Mouse (Mus musculus): ENCODE data around the gene Nrp1. TPM values are rescaled to one million over a fixed set of nuclear protein-coding genes. Genes with fewer than 3 reads are reported as not detected.

The Nrp1 gene
- polyA plus RNA-seq, 1 experiment from 2014 or later, result 138 TPM

- H3K9ac ChIP-seq, result no peak overlapping the region
- WGBS, result 79% methylated on average over 3 of the region's 3 CpGs
Observed at GRCm38 (mm10) chr8:128516846-128517446, 158.5 kb downstream of the Nrp1 start.

DNA sequence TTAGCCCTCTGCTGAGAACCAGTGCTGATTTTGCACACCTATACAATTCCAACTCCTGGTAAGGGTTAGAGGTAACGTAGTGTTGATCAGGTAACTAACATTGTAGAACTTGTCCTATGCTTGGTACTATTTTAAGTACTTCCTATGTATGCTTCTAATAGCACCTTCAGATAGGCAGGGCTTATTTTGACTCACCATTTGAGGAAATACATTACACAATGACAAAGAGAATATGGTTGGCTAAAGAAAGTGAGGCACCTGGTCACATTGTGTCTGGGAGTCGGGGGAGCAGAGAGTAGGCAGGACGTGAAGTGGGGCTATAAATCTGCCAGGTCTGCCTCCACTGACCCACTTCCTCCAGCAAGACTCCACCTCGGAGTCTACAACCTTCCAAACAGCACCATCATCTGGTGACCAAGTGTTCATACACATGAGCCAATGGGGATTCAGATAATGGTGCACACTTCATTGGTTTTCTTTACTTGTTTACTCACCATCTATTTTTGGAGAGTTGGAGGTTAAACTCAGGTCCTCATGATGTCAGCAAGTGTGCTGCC, 159.2 kb downstream of the Nrp1 start:
- WGBS, result 65% methylated on average over 4 of the region's 4 CpGs
- no peak overlapping the region for H3K27ac ChIP-seq
- no peak overlapping the region for H3K4me2 ChIP-seq
- no peaks in the 10 kb centered on the region for H3K27me3 ChIP-seq
- H3K36me3 ChIP-seq, result no peaks in the 10 kb centered on the region
- no peak for ATAC-seq (replicated peaks; ENCODE audit: insufficient number of reproducible peaks, insufficient read depth, low FRiP score, low read depth)
- H3K9ac ChIP-seq, result no peak overlapping the region
- no peaks in the 10 kb centered on the region for H3K9me3 ChIP-seq (replicated peaks)
- H3K4me1 ChIP-seq (replicated peaks), result peaks cover 5% of the 10 kb centered on the region; the same call in 1 of the 2 replicates
- H3K4me3 ChIP-seq, result no peak overlapping the region

More at GRCm38 (mm10) chr8:128516846-128517446, 158.5 kb downstream of the Nrp1 start:
- Histone ChIP-seq H3K27ac (no peak overlapping the region), H3K36me3 (no peaks in the 10 kb centered on the region), H3K4me1 (replicated peaks) (peaks cover 5% of the 10 kb centered on the region; the same call in 1 of the 2 replicates), H3K9me3 (replicated peaks) (no peaks in the 10 kb centered on the region), H3K4me2 (no peak overlapping the region), H3K27me3 (no peaks in the 10 kb centered on the region), H3K4me3 (no peak overlapping the region)
- no peak for ATAC-seq (replicated peaks; ENCODE audit: insufficient number of reproducible peaks, insufficient read depth, low FRiP score, low read depth)

DNA sequence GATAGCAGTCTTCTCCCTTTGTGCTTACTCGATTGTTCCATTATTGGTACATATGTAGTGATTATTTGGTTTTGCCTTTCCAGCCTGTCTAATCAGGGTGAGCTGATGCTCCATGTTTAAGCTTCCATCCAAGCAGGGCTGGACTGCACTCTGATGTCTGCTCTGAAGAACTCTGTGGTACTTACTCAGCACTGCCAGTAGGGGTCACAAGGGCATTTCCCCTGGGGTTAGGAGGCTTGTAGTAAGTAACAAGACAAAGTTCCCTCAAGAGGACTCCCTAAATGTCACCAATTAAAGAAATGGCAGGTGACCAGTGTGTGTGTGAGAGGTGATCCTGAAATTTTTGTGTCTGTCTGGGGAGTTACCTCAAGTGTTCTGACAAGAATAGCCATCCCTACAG, 161.0 kb downstream of the Nrp1 start:
- no peak overlapping the region for H3K27ac ChIP-seq
- H3K4me3 ChIP-seq, result no peak overlapping the region
- H3K4me1 ChIP-seq (replicated peaks), result peaks cover 5% of the 10 kb centered on the region; the same call in 1 of the 2 replicates
- 69% methylated on average over 1 of the region's 1 CpGs for WGBS
- ATAC-seq (replicated peaks; ENCODE audit: insufficient number of reproducible peaks, insufficient read depth, low FRiP score, low read depth), result no peak
- no peaks in the 10 kb centered on the region for H3K36me3 ChIP-seq
- H3K9ac ChIP-seq, result no peak overlapping the region
- H3K27me3 ChIP-seq, result no peaks in the 10 kb centered on the region
- H3K9me3 ChIP-seq (replicated peaks), result no peaks in the 10 kb centered on the region
- H3K4me2 ChIP-seq, result no peak overlapping the region

DNA sequence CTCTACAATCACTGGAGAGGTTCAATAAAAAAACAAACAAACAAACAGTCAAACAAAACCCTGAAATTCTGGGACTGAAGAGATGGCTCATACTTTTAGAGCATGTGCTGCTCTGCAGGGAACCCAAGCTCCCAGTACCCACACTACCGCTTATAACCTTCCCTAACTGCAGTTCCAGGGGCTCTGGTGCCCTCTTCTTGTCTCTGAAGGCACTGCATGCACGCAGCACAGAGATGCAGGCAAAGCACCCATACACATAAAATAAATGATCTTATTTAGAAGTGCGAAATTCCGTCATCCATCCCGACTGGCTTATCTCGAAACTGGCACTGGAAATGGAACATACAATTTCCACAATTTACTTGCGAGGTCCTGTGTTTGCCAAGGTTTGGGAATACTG, 165.4 kb downstream of the Nrp1 start:
- no peak overlapping the region for H3K4me3 ChIP-seq
- H3K36me3 ChIP-seq, result no peaks in the 10 kb centered on the region
- no peak for ATAC-seq (replicated peaks; ENCODE audit: insufficient number of reproducible peaks, insufficient read depth, low FRiP score, low read depth)
- WGBS, result 58% methylated on average over 7 of the region's 7 CpGs
- H3K4me1 ChIP-seq (replicated peaks), result peaks cover 3% of the 10 kb centered on the region; the same call in 1 of the 2 replicates
- no peaks in the 10 kb centered on the region for H3K9me3 ChIP-seq (replicated peaks)
- no peaks in the 10 kb centered on the region for H3K27me3 ChIP-seq
- no peak overlapping the region for H3K27ac ChIP-seq
- no peak overlapping the region for H3K9ac ChIP-seq
- no peak overlapping the region for H3K4me2 ChIP-seq

- WGBS, result 59% methylated on average over 1 of the region's 1 CpGs
- H3K27ac ChIP-seq, result no peak overlapping the region
- no peaks in the 10 kb centered on the region for H3K9me3 ChIP-seq (replicated peaks)
- no peak overlapping the region for H3K4me2 ChIP-seq
- no peak overlapping the region for H3K4me3 ChIP-seq
- H3K36me3 ChIP-seq, result no peaks in the 10 kb centered on the region
- no peak overlapping the region for H3K9ac ChIP-seq
- H3K4me1 ChIP-seq (replicated peaks), result no peaks in the 10 kb centered on the region
- no peaks in the 10 kb centered on the region for H3K27me3 ChIP-seq
- no peak for ATAC-seq (replicated peaks; ENCODE audit: insufficient number of reproducible peaks, insufficient read depth, low FRiP score, low read depth)
Observed at GRCm38 (mm10) chr8:128525912-128526311, 167.5 kb downstream of the Nrp1 start.

- ATAC-seq (replicated peaks; ENCODE audit: insufficient number of reproducible peaks, insufficient read depth, low FRiP score, low read depth), result no peak
- peaks cover 5% of the 10 kb centered on the region for H3K4me1 ChIP-seq (replicated peaks)
- WGBS, result 60% methylated on average over 8 of the region's 8 CpGs
- H3K4me2 ChIP-seq, result no peak overlapping the region
- H3K9me3 ChIP-seq (replicated peaks), result no peaks in the 10 kb centered on the region
- no peaks in the 10 kb centered on the region for H3K27me3 ChIP-seq
- no peak overlapping the region for H3K4me3 ChIP-seq
- H3K36me3 ChIP-seq, result no peaks in the 10 kb centered on the region
- no peak overlapping the region for H3K9ac ChIP-seq
- H3K27ac ChIP-seq, result no peak overlapping the region
Observed at GRCm38 (mm10) chr8:128528591-128529383, 170.4 kb downstream of the Nrp1 start.

DNA sequence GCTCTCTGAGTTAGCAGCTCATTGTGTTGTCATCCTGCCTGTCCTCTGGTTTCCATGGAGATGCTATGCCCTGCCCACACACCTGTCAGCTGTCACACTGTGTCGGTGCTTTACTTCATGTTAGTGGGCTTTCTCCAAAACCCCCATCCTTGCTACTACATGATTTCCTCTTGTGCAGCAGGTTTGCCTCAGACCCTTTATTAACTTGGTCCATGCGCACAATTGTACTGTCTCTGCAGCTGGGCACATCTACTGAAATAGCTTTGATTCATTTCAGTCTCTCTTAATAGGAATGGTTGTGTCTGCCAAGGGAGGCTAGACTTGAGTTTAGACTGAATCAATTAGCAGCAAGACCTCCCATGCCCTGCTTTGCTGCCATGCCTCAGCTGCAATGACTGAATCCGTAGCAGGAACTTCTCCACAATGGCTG, 176.1 kb downstream of the Nrp1 start:
- Histone ChIP-seq H3K4me1 (replicated peaks) (peaks cover 5% of the 10 kb centered on the region), H3K9me3 (replicated peaks) (no peaks in the 10 kb centered on the region), H3K27ac (no peak overlapping the region), H3K36me3 (no peaks in the 10 kb centered on the region), H3K4me2 (no peak overlapping the region), H3K27me3 (no peaks in the 10 kb centered on the region), H3K9ac (no peak overlapping the region), H3K4me3 (no peak overlapping the region)
- WGBS, result 57% methylated on average over 3 of the region's 3 CpGs
- ATAC-seq (replicated peaks; ENCODE audit: insufficient number of reproducible peaks, insufficient read depth, low FRiP score, low read depth), result no peak

DNA sequence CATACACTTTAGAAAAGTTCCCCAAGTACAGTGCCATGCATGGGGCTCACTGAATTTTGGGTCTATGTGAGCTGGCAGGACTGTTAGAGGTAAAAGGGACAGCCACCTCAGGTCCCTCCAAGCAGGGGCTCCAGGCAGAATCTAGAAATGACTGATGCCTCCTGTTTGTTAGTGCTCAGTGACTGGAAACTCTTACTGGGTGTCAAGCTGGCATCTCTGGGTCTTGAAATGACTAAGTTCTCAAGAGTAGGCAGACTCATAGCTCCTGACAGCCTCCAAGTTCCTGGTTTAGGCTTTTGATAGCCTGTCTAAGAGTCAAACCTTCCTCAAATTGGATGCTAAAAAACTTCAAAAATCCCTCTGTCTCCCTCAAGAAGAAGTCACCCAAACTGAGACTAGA, 177.3 kb downstream of the Nrp1 start:
- ATAC-seq (replicated peaks; ENCODE audit: insufficient number of reproducible peaks, insufficient read depth, low FRiP score, low read depth), result no peak
- Histone ChIP-seq H3K9me3 (replicated peaks) (no peaks in the 10 kb centered on the region), H3K4me1 (replicated peaks) (peaks cover 5% of the 10 kb centered on the region), H3K4me2 (no peak overlapping the region), H3K27me3 (no peaks in the 10 kb centered on the region), H3K9ac (no peak overlapping the region), H3K4me3 (no peak overlapping the region), H3K27ac (no peak overlapping the region), H3K36me3 (no peaks in the 10 kb centered on the region)

- ATAC-seq (replicated peaks; ENCODE audit: insufficient number of reproducible peaks, insufficient read depth, low FRiP score, low read depth), result no peak
- H3K36me3 ChIP-seq, result no peaks in the 10 kb centered on the region
- no peaks in the 10 kb centered on the region for H3K4me1 ChIP-seq (replicated peaks)
- no peak overlapping the region for H3K4me3 ChIP-seq
- H3K9me3 ChIP-seq (replicated peaks), result no peaks in the 10 kb centered on the region
- H3K4me2 ChIP-seq, result no peak overlapping the region
- no peak overlapping the region for H3K9ac ChIP-seq
- WGBS, result 73% methylated on average over 1 of the region's 1 CpGs
- no peak overlapping the region for H3K27ac ChIP-seq
- no peaks in the 10 kb centered on the region for H3K27me3 ChIP-seq
Observed at GRCm38 (mm10) chr8:128538378-128538777, 180.0 kb downstream of the Nrp1 start.

DNA sequence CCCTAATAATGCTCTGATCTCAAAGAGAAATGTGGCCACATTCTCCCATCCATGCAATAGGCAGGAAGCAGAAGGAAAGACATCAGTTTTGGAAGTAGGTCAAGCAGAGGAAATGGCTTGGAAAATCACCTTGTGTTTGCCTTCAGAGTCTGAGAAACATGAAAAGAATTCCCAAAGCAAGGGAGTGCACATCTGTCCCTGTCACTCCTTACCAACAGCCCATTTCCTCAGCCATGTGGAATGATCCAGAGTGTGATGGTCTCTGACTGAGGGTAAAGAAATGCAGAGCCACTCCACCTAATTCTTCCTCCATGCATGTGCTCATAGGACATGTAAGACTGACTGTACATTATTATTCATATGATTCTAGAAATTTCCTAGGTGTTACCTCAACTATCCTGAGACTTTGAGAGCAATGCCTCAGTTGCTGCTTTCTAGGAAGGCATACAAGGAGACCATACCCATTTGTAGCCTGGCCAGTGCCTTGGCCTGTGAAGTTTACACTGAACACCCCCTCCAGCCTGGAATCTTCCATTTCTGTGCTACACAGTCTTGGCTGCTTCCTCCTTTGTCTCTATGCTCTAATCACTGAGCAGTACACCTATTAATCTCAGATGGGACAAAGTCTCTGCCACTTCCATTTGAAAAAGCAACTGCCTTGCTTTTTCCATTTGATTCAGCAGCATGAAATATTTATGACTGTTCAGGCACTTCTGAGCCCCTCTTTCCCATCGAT, 183.1 kb downstream of the Nrp1 start:
- peaks cover 13% of the 10 kb centered on the region for H3K4me1 ChIP-seq (replicated peaks)
- no peak overlapping the region for H3K4me3 ChIP-seq
- H3K9me3 ChIP-seq (replicated peaks), result no peaks in the 10 kb centered on the region
- no peak overlapping the region for H3K4me2 ChIP-seq
- no peak overlapping the region for H3K27ac ChIP-seq
- H3K27me3 ChIP-seq, result no peaks in the 10 kb centered on the region
- H3K9ac ChIP-seq, result no peak overlapping the region
- 47% methylated on average over 1 of the region's 1 CpGs for WGBS
- ATAC-seq (replicated peaks; ENCODE audit: insufficient number of reproducible peaks, insufficient read depth, low FRiP score, low read depth), result no peak
- no peaks in the 10 kb centered on the region for H3K36me3 ChIP-seq

- no peak overlapping the region for H3K9ac ChIP-seq
- H3K4me1 ChIP-seq (replicated peaks), result peaks cover 13% of the 10 kb centered on the region
- peak overlapping the region; percentile 6; the same call in 1 of the 2 replicates for H3K27ac ChIP-seq
- H3K4me2 ChIP-seq, result no peak overlapping the region
- 57% methylated on average over 2 of the region's 2 CpGs for WGBS
- H3K36me3 ChIP-seq, result no peaks in the 10 kb centered on the region
- no peak overlapping the region for H3K4me3 ChIP-seq
- ATAC-seq (replicated peaks; ENCODE audit: insufficient number of reproducible peaks, insufficient read depth, low FRiP score, low read depth), result 0 out of 2 replicates have a peak, but pooled peaks have one; percentile 62
- H3K27me3 ChIP-seq, result no peaks in the 10 kb centered on the region
- H3K9me3 ChIP-seq (replicated peaks), result no peaks in the 10 kb centered on the region
Observed at GRCm38 (mm10) chr8:128544128-128544846, 185.9 kb downstream of the Nrp1 start.

All from heart, embryonic 15.5 days (tissue).